Mouse (Mus musculus): Measurements from ENCODE around the gene Rasip1. TPM values are rescaled to one million over a fixed set of nuclear protein-coding genes. Genes with fewer than 3 reads are reported as not detected.

Gene Rasip1
- polyA plus RNA-seq, 1 experiment from 2014 or later, result 16.7 TPM

Other genes starting within 250 kb of the Rasip1 start
- 144 and 161 TPM in 2 replicates for gene Snrnp70, start 231.7 kb upstream of the Rasip1 start, polyA plus RNA-seq (2015; fragmentation: Nextera tagmentation; extraction: Ambion mirVana)
- 0.06 TPM in 1 of 2 replicates, not detected in the other for gene Kcna7, start 221.8 kb upstream of the Rasip1 start, polyA plus RNA-seq (2015; fragmentation: Nextera tagmentation; extraction: Ambion mirVana)
- gene Ntf5, start 213.8 kb upstream of the Rasip1 start, polyA plus RNA-seq (2015; fragmentation: Nextera tagmentation; extraction: Ambion mirVana), result 0.15 and 0.27 TPM in 2 replicates
- 2.0 and 2.3 TPM in 2 replicates for gene Lhb, start 206.7 kb upstream of the Rasip1 start, polyA plus RNA-seq (2015; fragmentation: Nextera tagmentation; extraction: Ambion mirVana)
- gene Gys1, start 192.6 kb upstream of the Rasip1 start, polyA plus RNA-seq (2015; fragmentation: Nextera tagmentation; extraction: Ambion mirVana), result 25.5 and 28.7 TPM in 2 replicates
- gene Ruvbl2, start 189.4 kb upstream of the Rasip1 start, polyA plus RNA-seq (2015; fragmentation: Nextera tagmentation; extraction: Ambion mirVana), result 94.3 and 108 TPM in 2 replicates
- gene Ftl1, start 167.6 kb upstream of the Rasip1 start, polyA plus RNA-seq (2015; fragmentation: Nextera tagmentation; extraction: Ambion mirVana), result 5,303 and 5,527 TPM in 2 replicates
- gene Bax, start 160.6 kb upstream of the Rasip1 start, polyA plus RNA-seq (2015; fragmentation: Nextera tagmentation; extraction: Ambion mirVana), result 226 and 242 TPM in 2 replicates
- gene Tulp2, start 145.6 kb upstream of the Rasip1 start, polyA plus RNA-seq (2015; fragmentation: Nextera tagmentation; extraction: Ambion mirVana), result 0.20 and 0.30 TPM in 2 replicates
- not detected in 2 replicates for gene Gm45808, start 140.7 kb upstream of the Rasip1 start, polyA plus RNA-seq (2015; fragmentation: Nextera tagmentation; extraction: Ambion mirVana)
- gene Dhdh, start 138.7 kb upstream of the Rasip1 start, polyA plus RNA-seq (2015; fragmentation: Nextera tagmentation; extraction: Ambion mirVana), result 4.0 and 4.3 TPM in 2 replicates
- 141 and 151 TPM in 2 replicates for gene Nucb1, start 117.1 kb upstream of the Rasip1 start, polyA plus RNA-seq (2015; fragmentation: Nextera tagmentation; extraction: Ambion mirVana)
- 17.5 and 18.2 TPM in 2 replicates for gene Ppp1r15a, start 101.2 kb upstream of the Rasip1 start, polyA plus RNA-seq (2015; fragmentation: Nextera tagmentation; extraction: Ambion mirVana)
- 2.2 and 3.1 TPM in 2 replicates for gene Plekha4, start 101.2 kb upstream of the Rasip1 start, polyA plus RNA-seq (2015; fragmentation: Nextera tagmentation; extraction: Ambion mirVana)
- 0.43 and 0.80 TPM in 2 replicates for gene Hsd17b14, start 72.6 kb upstream of the Rasip1 start, polyA plus RNA-seq (2015; fragmentation: Nextera tagmentation; extraction: Ambion mirVana)
- gene Bcat2, start 57.3 kb upstream of the Rasip1 start, polyA plus RNA-seq (2015; fragmentation: Nextera tagmentation; extraction: Ambion mirVana), result 22.7 and 27.0 TPM in 2 replicates
- not detected in 2 replicates for gene Fgf21, start 12.0 kb upstream of the Rasip1 start, polyA plus RNA-seq (2015; fragmentation: Nextera tagmentation; extraction: Ambion mirVana)
- not detected in 2 replicates for gene Fut1, start 10.2 kb upstream of the Rasip1 start, polyA plus RNA-seq (2015; fragmentation: Nextera tagmentation; extraction: Ambion mirVana)
- not detected in 2 replicates for gene Izumo1, start 5.7 kb upstream of the Rasip1 start, polyA plus RNA-seq (2015; fragmentation: Nextera tagmentation; extraction: Ambion mirVana)
- gene Mamstr, start 12.5 kb downstream of the Rasip1 start, polyA plus RNA-seq (2015; fragmentation: Nextera tagmentation; extraction: Ambion mirVana), result 2.9 and 5.2 TPM in 2 replicates
- 0.09 and 0.19 TPM in 2 replicates for gene Fut2, start 38.9 kb downstream of the Rasip1 start, polyA plus RNA-seq (2015; fragmentation: Nextera tagmentation; extraction: Ambion mirVana)
- 0.84 and 0.94 TPM in 2 replicates for gene Ntn5, start 56.5 kb downstream of the Rasip1 start, polyA plus RNA-seq (2015; fragmentation: Nextera tagmentation; extraction: Ambion mirVana)
- 0.43 and 0.45 TPM in 2 replicates for gene Sec1, start 66.9 kb downstream of the Rasip1 start, polyA plus RNA-seq (2015; fragmentation: Nextera tagmentation; extraction: Ambion mirVana)
- gene Car11, start 72.4 kb downstream of the Rasip1 start, polyA plus RNA-seq (2015; fragmentation: Nextera tagmentation; extraction: Ambion mirVana), result 63.8 and 68.2 TPM in 2 replicates
- gene Dbp, start 77.6 kb downstream of the Rasip1 start, polyA plus RNA-seq (2015; fragmentation: Nextera tagmentation; extraction: Ambion mirVana), result 3.2 and 3.3 TPM in 2 replicates
- gene Rpl18, start 88.0 kb downstream of the Rasip1 start, polyA plus RNA-seq (2015; fragmentation: Nextera tagmentation; extraction: Ambion mirVana), result 508 and 537 TPM in 2 replicates
- 23.9 and 28.3 TPM in 2 replicates for gene Sphk2, start 90.5 kb downstream of the Rasip1 start, polyA plus RNA-seq (2015; fragmentation: Nextera tagmentation; extraction: Ambion mirVana)
- 0.37 and 0.44 TPM in 2 replicates for gene Fam83e, start 93.7 kb downstream of the Rasip1 start, polyA plus RNA-seq (2015; fragmentation: Nextera tagmentation; extraction: Ambion mirVana)
- not detected in 2 replicates for gene Spaca4, start 98.3 kb downstream of the Rasip1 start, polyA plus RNA-seq (2015; fragmentation: Nextera tagmentation; extraction: Ambion mirVana)
- 17.2 and 21.3 TPM in 2 replicates for gene Lmtk3, start 156.2 kb downstream of the Rasip1 start, polyA plus RNA-seq (2015; fragmentation: Nextera tagmentation; extraction: Ambion mirVana)
- 5.1 and 6.6 TPM in 2 replicates for gene Sult2b1, start 157.2 kb downstream of the Rasip1 start, polyA plus RNA-seq (2015; fragmentation: Nextera tagmentation; extraction: Ambion mirVana)
- gene Cyth2, start 187.1 kb downstream of the Rasip1 start, polyA plus RNA-seq (2015; fragmentation: Nextera tagmentation; extraction: Ambion mirVana), result 243 TPM in 2 replicates
- gene Kcnj14, start 197.3 kb downstream of the Rasip1 start, polyA plus RNA-seq (2015; fragmentation: Nextera tagmentation; extraction: Ambion mirVana), result 1.2 TPM in 2 replicates
- gene Grwd1, start 203.5 kb downstream of the Rasip1 start, polyA plus RNA-seq (2015; fragmentation: Nextera tagmentation; extraction: Ambion mirVana), result 44.0 and 46.7 TPM in 2 replicates
- gene Kdelr1, start 245.3 kb downstream of the Rasip1 start, polyA plus RNA-seq (2015; fragmentation: Nextera tagmentation; extraction: Ambion mirVana), result 54.5 and 55.7 TPM in 2 replicates

Data from hindbrain, embryonic 16.5 days (tissue).